Mouse (Mus musculus): ENCODE measurements around the gene Kif21b. TPM values are rescaled to one million over a fixed set of nuclear protein-coding genes. Genes with fewer than 3 reads are reported as not detected.

The Kif21b gene
- total and polyA plus RNA-seq, 2 experiments: 0.74 to 1.5 TPM

GRCm38 (mm10) chr1:136130107-136130506, 1.1 kb upstream of the Kif21b start:
- H3K4me3 ChIP-seq (ENCODE audit: insufficient read depth, low read depth, low read length): no peak overlapping the region

GRCm38 (mm10) chr1:136131603-136132291, 558 bp downstream of the Kif21b start:
- Histone ChIP-seq H3K27me3 (ENCODE audit: control insufficient read depth, insufficient read depth, low read length) (peaks cover 4% of the 10 kb centered on the region), H3K36me3 (ENCODE audit: control insufficient read depth, insufficient read depth, low read length) (no peaks in the 10 kb centered on the region), H3K4me1 (ENCODE audit: control insufficient read depth, insufficient read depth, low read length) (peaks cover 4% of the 10 kb centered on the region; the same call in 1 of the 2 replicates), H3K79me2 (ENCODE audit: control insufficient read depth, insufficient read depth, low read length) (no peaks in the 10 kb centered on the region), H3K4me3 (ENCODE audit: insufficient read depth, low read depth, low read length) (peak overlapping the region; percentile 76), H3K27ac (replicated peaks; ENCODE audit: insufficient read depth, low read depth, low read length) (0 out of 2 replicates have a peak overlapping the region, but pooled peaks have one; percentile 20), H3K9ac (ENCODE audit: low read depth, low read length) (peak overlapping the region; percentile 86)
- 7% methylated on average over 43 of the region's 43 CpGs for WGBS
- no peak for TF ChIP-seq CTCF (IDR thresholded peaks at IDR 0.05; ENCODE audit: low read depth, low read length)
- TF ChIP-seq POLR2A (IDR thresholded peaks at IDR 0.05; ENCODE audit: extremely low read depth, insufficient read depth, low read length): no peak
- DNase-seq (ENCODE audit: extremely low read depth, low read depth, low spot score): no peak

More at GRCm38 (mm10) chr1:136130107-136130506, 1.1 kb upstream of the Kif21b start:
- Histone ChIP-seq H3K79me2 (ENCODE audit: control insufficient read depth, insufficient read depth, low read length) (no peaks in the 10 kb centered on the region), H3K9ac (ENCODE audit: low read depth, low read length) (no peak overlapping the region), H3K4me1 (ENCODE audit: control insufficient read depth, insufficient read depth, low read length) (0 out of 2 replicates have a peak, but pooled peaks cover 3% of the 10 kb centered on the region), H3K27me3 (ENCODE audit: control insufficient read depth, insufficient read depth, low read length) (peaks cover 4% of the 10 kb centered on the region), H3K27ac (replicated peaks; ENCODE audit: insufficient read depth, low read depth, low read length) (no peak overlapping the region), H3K36me3 (ENCODE audit: control insufficient read depth, insufficient read depth, low read length) (no peaks in the 10 kb centered on the region)
- TF ChIP-seq POLR2A (IDR thresholded peaks at IDR 0.05; ENCODE audit: extremely low read depth, insufficient read depth, low read length): no peak
- DNase-seq (ENCODE audit: extremely low read depth, low read depth, low spot score): no peak
- WGBS: 89% methylated on average over 3 of the region's 3 CpGs

- 69% methylated on average over 10 of the region's 10 CpGs for WGBS
- no peak overlapping the region for H3K27ac ChIP-seq (replicated peaks; ENCODE audit: insufficient read depth, low read depth, low read length)
Observed at GRCm38 (mm10) chr1:136132386-136133201, 1.4 kb downstream of the Kif21b start.

GRCm38 (mm10) chr1:136133570-136134240, 2.5 kb downstream of the Kif21b start:
- TF ChIP-seq POLR2A (IDR thresholded peaks at IDR 0.05; ENCODE audit: extremely low read depth, insufficient read depth, low read length) (no peak), CTCF (IDR thresholded peaks at IDR 0.05; ENCODE audit: low read depth, low read length) (no peak)
- no peaks in the 10 kb centered on the region for H3K36me3 ChIP-seq (ENCODE audit: control insufficient read depth, insufficient read depth, low read length)
- no peaks in the 10 kb centered on the region for H3K79me2 ChIP-seq (ENCODE audit: control insufficient read depth, insufficient read depth, low read length)
- DNase-seq (ENCODE audit: extremely low read depth, low read depth, low spot score): no peak
- peaks cover 13% of the 10 kb centered on the region for H3K4me1 ChIP-seq (ENCODE audit: control insufficient read depth, insufficient read depth, low read length)
- H3K27ac ChIP-seq (replicated peaks; ENCODE audit: insufficient read depth, low read depth, low read length): peak overlapping the region; percentile 11; the same call in 1 of the 2 replicates
- no peak overlapping the region for H3K4me3 ChIP-seq (ENCODE audit: insufficient read depth, low read depth, low read length)
- 70% methylated on average over 13 of the region's 13 CpGs for WGBS
- no peak overlapping the region for H3K9ac ChIP-seq (ENCODE audit: low read depth, low read length)
- peaks cover 4% of the 10 kb centered on the region for H3K27me3 ChIP-seq (ENCODE audit: control insufficient read depth, insufficient read depth, low read length)

More at GRCm38 (mm10) chr1:136132386-136133201, 1.4 kb downstream of the Kif21b start:
- no peak overlapping the region; the same call in 1 of the 2 replicates for H3K9ac ChIP-seq (ENCODE audit: low read depth, low read length)
- TF ChIP-seq CTCF (IDR thresholded peaks at IDR 0.05; ENCODE audit: low read depth, low read length) (no peak), POLR2A (IDR thresholded peaks at IDR 0.05; ENCODE audit: extremely low read depth, insufficient read depth, low read length) (no peak)
- H3K27me3 ChIP-seq (ENCODE audit: control insufficient read depth, insufficient read depth, low read length): peaks cover 4% of the 10 kb centered on the region
- no peaks in the 10 kb centered on the region for H3K36me3 ChIP-seq (ENCODE audit: control insufficient read depth, insufficient read depth, low read length)
- H3K4me3 ChIP-seq (ENCODE audit: insufficient read depth, low read depth, low read length): peak overlapping the region; percentile 76
- no peak for DNase-seq (ENCODE audit: extremely low read depth, low read depth, low spot score)
- no peaks in the 10 kb centered on the region for H3K79me2 ChIP-seq (ENCODE audit: control insufficient read depth, insufficient read depth, low read length)
- H3K4me1 ChIP-seq (ENCODE audit: control insufficient read depth, insufficient read depth, low read length): peaks cover 10% of the 10 kb centered on the region; the same call in 1 of the 2 replicates

GRCm38 (mm10) chr1:136134547-136134946, 3.4 kb downstream of the Kif21b start:
- H3K4me1 ChIP-seq (ENCODE audit: control insufficient read depth, insufficient read depth, low read length): peaks cover 13% of the 10 kb centered on the region
- H3K4me3 ChIP-seq (ENCODE audit: insufficient read depth, low read depth, low read length): no peak overlapping the region
- 63% methylated on average over 2 of the region's 2 CpGs for WGBS
- H3K79me2 ChIP-seq (ENCODE audit: control insufficient read depth, insufficient read depth, low read length): no peaks in the 10 kb centered on the region
- H3K27me3 ChIP-seq (ENCODE audit: control insufficient read depth, insufficient read depth, low read length): peaks cover 4% of the 10 kb centered on the region
- no peak for TF ChIP-seq POLR2A (IDR thresholded peaks at IDR 0.05; ENCODE audit: extremely low read depth, insufficient read depth, low read length)
- no peak for TF ChIP-seq CTCF (IDR thresholded peaks at IDR 0.05; ENCODE audit: low read depth, low read length)
- no peaks in the 10 kb centered on the region for H3K36me3 ChIP-seq (ENCODE audit: control insufficient read depth, insufficient read depth, low read length)
- no peak overlapping the region for H3K9ac ChIP-seq (ENCODE audit: low read depth, low read length)
- DNase-seq (ENCODE audit: extremely low read depth, low read depth, low spot score): no peak
- peak overlapping the region; percentile 43 for H3K27ac ChIP-seq (replicated peaks; ENCODE audit: insufficient read depth, low read depth, low read length)

All from liver, adult 2 months (tissue).